Mouse (Mus musculus) G1E (cell line): Measurements from ENCODE around the gene Slc35f3.

Experiments
- CTCF ChIP-seq: IDR thresholded peaks from 2 replicates; pipeline ENCODE4 v1.5.1; 2012; ENCODE audit warnings: low read depth, low read length, inconsistent platforms, mixed read lengths
- POLR2AphosphoS5 ChIP-seq: IDR thresholded peaks from 2 replicates; pipeline ENCODE4 v1.6.1; 2012; ENCODE audit warnings: low read depth, low read length, inconsistent platforms; ENCODE audit not compliant: insufficient replicate concordance
- TAL1 ChIP-seq: conservative IDR thresholded peaks from 2 replicates; pipeline ENCODE4 v1.6.1; 2012; ENCODE audit warnings: low read depth, low read length, inconsistent platforms, mixed read lengths

DNA sequence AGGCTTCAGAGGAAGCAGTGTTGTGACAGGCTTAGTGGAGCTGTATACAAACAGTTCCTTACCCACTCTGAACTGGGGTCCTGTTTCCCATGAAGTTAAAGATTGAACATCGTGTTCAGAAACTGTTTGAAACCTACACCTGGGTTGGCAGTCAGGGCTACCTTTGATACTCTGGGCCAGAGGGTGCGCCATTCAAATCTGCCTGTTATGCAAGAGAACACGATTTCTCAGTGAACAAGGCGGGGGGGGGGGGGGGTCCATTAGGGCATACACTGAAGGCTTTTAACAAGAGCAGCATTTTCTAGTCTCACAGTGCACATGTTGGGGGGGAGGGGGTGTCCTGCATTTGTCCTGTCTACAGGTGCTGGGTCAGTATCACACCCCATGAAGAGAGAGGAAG lies 125.8 kb downstream of the Slc35f3 start:
- TF ChIP-seq CTCF (no peak), TAL1 (no peak), POLR2AphosphoS5 (no peak)
